Mouse (Mus musculus) cerebellum, adult 2 months (tissue): Measurements from ENCODE around the gene Gm19345.

Source experiments
- CTCF ChIP-seq: fragments of 200-500 bp; IDR thresholded peaks from 2 replicates; pipeline ENCODE4 v1.5.1; 2011; ENCODE audit warnings: low read depth, mild to moderate bottlenecking, control low read depth, low read length, moderate library complexity, borderline replicate concordance; ENCODE audit not compliant: insufficient read depth
- POLR2A ChIP-seq: fragments of 200-500 bp; IDR thresholded peaks from 2 replicates; pipeline ENCODE4 v1.6.1; 2011; ENCODE audit warnings: low read length, control low read depth, borderline replicate concordance; ENCODE audit not compliant: insufficient read depth

- TF ChIP-seq CTCF (no peak), POLR2A (no peak)
Measured at GRCm38 (mm10) chr7:19841686-19842413, 10.0 kb upstream of the Gm19345 start.
